Mouse (Mus musculus) limb, embryonic 15.5 days (tissue): ENCODE data around the gene Cpt1b. TPM values are rescaled to one million over a fixed set of nuclear protein-coding genes. Genes with fewer than 3 reads are reported as not detected.
A peak's percentile ranks its signal among the peaks of the same experiment; 100 is the strongest.
"Not testable (repeated sequence)": the region's sequence is repeated elsewhere in the genome, so short reads cannot be mapped to it uniquely, and the experiment has no call there.

Source experiments
- ATAC-seq: fragments of 200-750 bp; cut with Nextera tagmentation; 2 replicates; pipeline ENCODE4 v1.8.0; 2017; ENCODE audit warnings: low read depth, moderate TSS enrichment; ENCODE audit not compliant: insufficient number of reproducible peaks, low FRiP score, low TSS enrichment
- H3K27ac ChIP-seq: fragments of 300-500 bp; sonication (generic); 2 replicates; pipeline ENCODE4 v1.5.1; 2015; ENCODE audit warnings: moderate library complexity, mild to moderate bottlenecking, inconsistent platforms
- H3K27me3 ChIP-seq: fragments of 300-500 bp; sonication (generic); 2 replicates; pipeline ENCODE4 v1.6.1; 2015; ENCODE audit warnings: inconsistent platforms
- H3K36me3 ChIP-seq: fragments of 300-500 bp; sonication (generic); 2 replicates; pipeline ENCODE4 v1.6.1; 2015; ENCODE audit warnings: inconsistent platforms
- H3K4me1 ChIP-seq: fragments of 300-500 bp; sonication (generic); 2 replicates; pipeline ENCODE4 v1.6.1; 2015; ENCODE audit warnings: inconsistent platforms
- H3K4me2 ChIP-seq: fragments of 300-500 bp; sonication (generic); 2 replicates; pipeline ENCODE4 v1.6.1; 2015; ENCODE audit warnings: mild to moderate bottlenecking, inconsistent platforms
- H3K4me3 ChIP-seq: fragments of 300-500 bp; sonication (generic); 2 replicates; pipeline ENCODE4 v1.5.1; 2015; ENCODE audit warnings: mild to moderate bottlenecking, inconsistent platforms
- H3K9ac ChIP-seq: fragments of 300-500 bp; sonication (generic); 2 replicates; pipeline ENCODE4 v1.6.1; 2015; ENCODE audit warnings: inconsistent platforms
- H3K9me3 ChIP-seq: fragments of 300-500 bp; sonication (generic); 2 replicates; pipeline ENCODE4 v1.6.1; 2016; ENCODE audit warnings: inconsistent platforms
- WGBS: fragments of 180-500 bp; shearing (Covaris S2); methylation state at CpG from one replicate; pipeline ENCODE4 v1.1.7; 2015; 5-methylcytosine and 5-hydroxymethylcytosine counted together
- polyA plus RNA-seq: library from polyadenylated mRNA; unstranded; fragments of >200 nt; fragmentation: Nextera tagmentation; extraction: Ambion mirVana; gene quantifications from 2 replicates; pipeline ENCODE4 v1.2.1, GENCODE M21; 2015

Gene Cpt1b
- polyA plus RNA-seq, 1 experiment from 2014 or later = 0.91 TPM

GRCm38 (mm10) chr15:89430771-89431170 lies 5.1 kb upstream of the Cpt1b start:
- H3K27ac ChIP-seq, H3K27me3 ChIP-seq, H3K9me3 ChIP-seq, H3K4me3 ChIP-seq, ATAC-seq, H3K9ac ChIP-seq, H3K4me2 ChIP-seq: not testable (repeated sequence)
- H3K4me1 ChIP-seq = peaks cover 12% of the 10 kb centered on the region
- WGBS = 83% methylated on average over 9 of the region's 9 CpGs
- peaks cover 23% of the 10 kb centered on the region for H3K36me3 ChIP-seq

GRCm38 (mm10) chr15:89430341-89430740 lies 4.7 kb upstream of the Cpt1b start:
- H3K4me2 ChIP-seq = peak overlapping the region; percentile 85
- peaks cover 14% of the 10 kb centered on the region for H3K4me1 ChIP-seq
- no peak for ATAC-seq
- H3K27ac ChIP-seq = peak overlapping the region; percentile 96
- 50% methylated on average over 6 of the region's 6 CpGs for WGBS
- no peaks in the 10 kb centered on the region for H3K9me3 ChIP-seq
- peaks cover 23% of the 10 kb centered on the region for H3K36me3 ChIP-seq
- no peaks in the 10 kb centered on the region for H3K27me3 ChIP-seq
- peak overlapping the region; percentile 79 for H3K4me3 ChIP-seq
- 0 out of 2 replicates have a peak overlapping the region, but pooled peaks have one; percentile 67 for H3K9ac ChIP-seq

GRCm38 (mm10) chr15:89429352-89430221 lies 3.9 kb upstream of the Cpt1b start, which contains the start of the genes C730034F03Rik, Gm44502 and Chkb:
TSS of gene C730034F03Rik (plus strand) at chr15:89429589.
TSS of gene Gm44502 (minus strand) at chr15:89429696.
TSS of gene Chkb (minus strand) at chr15:89429908.
- Histone ChIP-seq H3K4me2 (peak within 1 kb of the TSS; percentile 85), H3K27me3 (no peaks in the 10 kb centered on the region), H3K9ac (peak within 1 kb of the TSS; percentile 67), H3K36me3 (peaks cover 23% of the 10 kb centered on the region), H3K27ac (peak within 1 kb of the TSS; percentile 96), H3K4me1 (peaks cover 14% of the 10 kb centered on the region), H3K9me3 (no peaks in the 10 kb centered on the region), H3K4me3 (peak within 1 kb of the TSS; percentile 79)
- under 1% methylated on average over 70 of the region's 70 CpGs for WGBS
- peak; percentile 89 for ATAC-seq

- Histone ChIP-seq H3K27ac (peak overlapping the region; percentile 96), H3K4me1 (peaks cover 14% of the 10 kb centered on the region), H3K4me3 (peak overlapping the region; percentile 79), H3K36me3 (peaks cover 23% of the 10 kb centered on the region), H3K9me3 (no peaks in the 10 kb centered on the region), H3K9ac (peak overlapping the region; percentile 67), H3K4me2 (peak overlapping the region; percentile 85), H3K27me3 (no peaks in the 10 kb centered on the region)
- ATAC-seq = peak; percentile 40; the same call in 1 of the 2 replicates
- WGBS = 5% methylated on average over 22 of the region's 22 CpGs
Measured at GRCm38 (mm10) chr15:89428821-89429351, 3.2 kb upstream of the Cpt1b start.

- ATAC-seq = no peak
- peak overlapping the region; percentile 85 for H3K4me2 ChIP-seq
- H3K36me3 ChIP-seq = peaks cover 23% of the 10 kb centered on the region
- no peak overlapping the region for H3K27ac ChIP-seq
- H3K9ac ChIP-seq = peak overlapping the region; percentile 67; the same call in 1 of the 2 replicates
- H3K9me3 ChIP-seq = no peaks in the 10 kb centered on the region
- 83% methylated on average over 19 of the region's 19 CpGs for WGBS
- H3K27me3 ChIP-seq = no peaks in the 10 kb centered on the region
- peak overlapping the region; percentile 79 for H3K4me3 ChIP-seq
- peaks cover 14% of the 10 kb centered on the region for H3K4me1 ChIP-seq
Measured at GRCm38 (mm10) chr15:89428136-89428790, 2.6 kb upstream of the Cpt1b start.

- Histone ChIP-seq H3K27me3 (no peaks in the 10 kb centered on the region), H3K36me3 (peaks cover 23% of the 10 kb centered on the region), H3K9me3 (no peaks in the 10 kb centered on the region), H3K4me3 (no peak overlapping the region), H3K4me1 (peaks cover 14% of the 10 kb centered on the region), H3K4me2 (no peak overlapping the region), H3K9ac (no peak overlapping the region), H3K27ac (no peak overlapping the region)
- ATAC-seq = no peak
- WGBS = 91% methylated on average over 10 of the region's 10 CpGs
Measured at GRCm38 (mm10) chr15:89426716-89427115, 1.1 kb upstream of the Cpt1b start.

GRCm38 (mm10) chr15:89424621-89425020 lies 1.0 kb downstream of the Cpt1b start:
- ATAC-seq = no peak
- no peak overlapping the region for H3K9ac ChIP-seq
- H3K4me3 ChIP-seq = no peak overlapping the region
- H3K9me3 ChIP-seq = no peaks in the 10 kb centered on the region
- peaks cover 9% of the 10 kb centered on the region for H3K4me1 ChIP-seq
- peaks cover 31% of the 10 kb centered on the region for H3K36me3 ChIP-seq
- no peak overlapping the region for H3K27ac ChIP-seq
- H3K27me3 ChIP-seq = no peaks in the 10 kb centered on the region
- WGBS = 84% methylated on average over 8 of the region's 8 CpGs
- no peak overlapping the region for H3K4me2 ChIP-seq

- Histone ChIP-seq H3K9me3 (no peaks in the 10 kb centered on the region), H3K27ac (no peak overlapping the region), H3K27me3 (no peaks in the 10 kb centered on the region), H3K4me3 (no peak overlapping the region), H3K9ac (no peak overlapping the region), H3K4me1 (0 out of 2 replicates have a peak, but pooled peaks cover 2% of the 10 kb centered on the region), H3K36me3 (peaks cover 32% of the 10 kb centered on the region), H3K4me2 (no peak overlapping the region)
- ATAC-seq = no peak
- WGBS = 93% methylated on average over 9 of the region's 9 CpGs
Measured at GRCm38 (mm10) chr15:89421938-89422337, 3.7 kb downstream of the Cpt1b start.

- no peaks in the 10 kb centered on the region for H3K4me1 ChIP-seq
- H3K4me2 ChIP-seq = no peak overlapping the region
- H3K9ac ChIP-seq = no peak overlapping the region
- no peaks in the 10 kb centered on the region for H3K9me3 ChIP-seq
- no peak overlapping the region for H3K27ac ChIP-seq
- H3K36me3 ChIP-seq = peaks cover 18% of the 10 kb centered on the region; the same call in 1 of the 2 replicates
- H3K27me3 ChIP-seq = no peaks in the 10 kb centered on the region
- ATAC-seq = no peak
- WGBS = 88% methylated on average over 8 of the region's 8 CpGs
- H3K4me3 ChIP-seq = no peak overlapping the region
Measured at GRCm38 (mm10) chr15:89415282-89415681, 10.4 kb downstream of the Cpt1b start.

- Histone ChIP-seq H3K4me3 (no peak within 1 kb of the TSS), H3K9ac (no peak within 1 kb of the TSS), H3K9me3 (no peaks in the 10 kb centered on the region), H3K27me3 (no peaks in the 10 kb centered on the region), H3K4me2 (no peak within 1 kb of the TSS), H3K27ac (no peak within 1 kb of the TSS), H3K36me3 (no peaks in the 10 kb centered on the region), H3K4me1 (no peaks in the 10 kb centered on the region)
- WGBS = 84% methylated on average over 22 of the region's 24 CpGs
- ATAC-seq = no peak
Measured at GRCm38 (mm10) chr15:89410118-89410517, 15.5 kb downstream of the Cpt1b start, which contains the start of gene Syce3. TSS of gene Syce3 (minus strand) at chr15:89410503.

- no peak for ATAC-seq
- Histone ChIP-seq H3K4me1 (no peaks in the 10 kb centered on the region), H3K4me3 (no peak overlapping the region), H3K9ac (no peak overlapping the region), H3K36me3 (no peaks in the 10 kb centered on the region), H3K27ac (no peak overlapping the region), H3K27me3 (no peaks in the 10 kb centered on the region), H3K4me2 (no peak overlapping the region), H3K9me3 (no peaks in the 10 kb centered on the region)
Measured at GRCm38 (mm10) chr15:89406691-89407090, 19.0 kb downstream of the Cpt1b start.
